Mouse (Mus musculus): ENCODE results near the gene Colgalt1. TPM values are rescaled to one million over a fixed set of nuclear protein-coding genes. Genes with fewer than 3 reads are reported as not detected.

Gene Colgalt1
- polyA plus RNA-seq, 1 experiment from 2014 or later, result 84.4 TPM

- Histone ChIP-seq H3K4me2 (ENCODE audit: low read length) (no peak overlapping the region), H3K36me3 (ENCODE audit: control insufficient read depth, insufficient read depth, low read length) (peaks cover 7% of the 10 kb centered on the region), H3K4me1 (replicated peaks; ENCODE audit: control insufficient read depth, insufficient read depth, low read length) (no peaks in the 10 kb centered on the region), H3K9ac (ENCODE audit: low read length) (no peak overlapping the region), H3K4me3 (ENCODE audit: low read depth, low read length) (no peak overlapping the region), H3K9me3 (ENCODE audit: control insufficient read depth, low read length) (no peaks in the 10 kb centered on the region), H3K27ac (ENCODE audit: low read depth) (no peak overlapping the region), H3K27me3 (replicated peaks; ENCODE audit: control insufficient read depth, insufficient read depth, low read length) (no peaks in the 10 kb centered on the region)
- 92% methylated on average over 14 of the region's 14 CpGs for WGBS
- DNase-seq (ENCODE audit: low spot score) (no peak), ATAC-seq (replicated peaks; ENCODE audit: low FRiP score, low TSS enrichment, low read depth) (no peak)
These were observed 31.3 kb upstream of the Colgalt1 start for GRCm38 (mm10) chr8:71579476-71579875.

GRCm38 (mm10) chr8:71580201-71580600 lies 30.6 kb upstream of the Colgalt1 start:
- no peak overlapping the region for H3K4me3 ChIP-seq (ENCODE audit: low read depth, low read length)
- no peak overlapping the region for H3K27ac ChIP-seq (ENCODE audit: low read depth)
- no peaks in the 10 kb centered on the region for H3K4me1 ChIP-seq (replicated peaks; ENCODE audit: control insufficient read depth, insufficient read depth, low read length)
- WGBS, result 55% methylated on average over 9 of the region's 9 CpGs
- no peak overlapping the region for H3K9ac ChIP-seq (ENCODE audit: low read length)
- no peak for ATAC-seq (replicated peaks; ENCODE audit: low FRiP score, low TSS enrichment, low read depth)
- peaks cover 10% of the 10 kb centered on the region for H3K36me3 ChIP-seq (ENCODE audit: control insufficient read depth, insufficient read depth, low read length)
- H3K4me2 ChIP-seq (ENCODE audit: low read length), result no peak overlapping the region
- no peaks in the 10 kb centered on the region for H3K9me3 ChIP-seq (ENCODE audit: control insufficient read depth, low read length)
- no peaks in the 10 kb centered on the region for H3K27me3 ChIP-seq (replicated peaks; ENCODE audit: control insufficient read depth, insufficient read depth, low read length)
- no peak for DNase-seq (ENCODE audit: low spot score)

GRCm38 (mm10) chr8:71586891-71587290 lies 23.9 kb upstream of the Colgalt1 start:
- 81% methylated on average over 2 of the region's 2 CpGs for WGBS
- no peak for ATAC-seq (replicated peaks; ENCODE audit: low FRiP score, low TSS enrichment, low read depth)
- Histone ChIP-seq H3K4me2 (ENCODE audit: low read length) (no peak overlapping the region), H3K9me3 (ENCODE audit: control insufficient read depth, low read length) (no peaks in the 10 kb centered on the region), H3K36me3 (ENCODE audit: control insufficient read depth, insufficient read depth, low read length) (peaks cover 16% of the 10 kb centered on the region), H3K4me1 (replicated peaks; ENCODE audit: control insufficient read depth, insufficient read depth, low read length) (peaks cover 8% of the 10 kb centered on the region; the same call in 1 of the 2 replicates), H3K4me3 (ENCODE audit: low read depth, low read length) (no peak overlapping the region), H3K27me3 (replicated peaks; ENCODE audit: control insufficient read depth, insufficient read depth, low read length) (no peaks in the 10 kb centered on the region), H3K9ac (ENCODE audit: low read length) (no peak overlapping the region), H3K27ac (ENCODE audit: low read depth) (no peak overlapping the region)
- no peak for DNase-seq (ENCODE audit: low spot score)

GRCm38 (mm10) chr8:71588762-71589161 lies 22.0 kb upstream of the Colgalt1 start:
- DNase-seq (ENCODE audit: low spot score), result no peak
- Histone ChIP-seq H3K4me3 (ENCODE audit: low read depth, low read length) (no peak overlapping the region), H3K9me3 (ENCODE audit: control insufficient read depth, low read length) (no peaks in the 10 kb centered on the region), H3K4me1 (replicated peaks; ENCODE audit: control insufficient read depth, insufficient read depth, low read length) (peaks cover 14% of the 10 kb centered on the region), H3K36me3 (ENCODE audit: control insufficient read depth, insufficient read depth, low read length) (peaks cover 16% of the 10 kb centered on the region), H3K27ac (ENCODE audit: low read depth) (no peak overlapping the region), H3K27me3 (replicated peaks; ENCODE audit: control insufficient read depth, insufficient read depth, low read length) (no peaks in the 10 kb centered on the region), H3K9ac (ENCODE audit: low read length) (no peak overlapping the region), H3K4me2 (ENCODE audit: low read length) (no peak overlapping the region)
- no peak for ATAC-seq (replicated peaks; ENCODE audit: low FRiP score, low TSS enrichment, low read depth)
- 65% methylated on average over 3 of the region's 3 CpGs for WGBS

GRCm38 (mm10) chr8:71591017-71591416 lies 19.8 kb upstream of the Colgalt1 start:
- no peak for ATAC-seq (replicated peaks; ENCODE audit: low FRiP score, low TSS enrichment, low read depth)
- H3K27ac ChIP-seq (ENCODE audit: low read depth), result no peak overlapping the region
- 26% methylated on average over 5 of the region's 5 CpGs for WGBS

GRCm38 (mm10) chr8:71591471-71592373 lies 19.1 kb upstream of the Colgalt1 start, which contains the start of gene Pgls:
Gene Pgls (plus strand): TSS chr8:71592176.
- Histone ChIP-seq H3K4me1 (replicated peaks; ENCODE audit: control insufficient read depth, insufficient read depth, low read length) (peaks cover 14% of the 10 kb centered on the region), H3K9me3 (ENCODE audit: control insufficient read depth, low read length) (no peaks in the 10 kb centered on the region), H3K4me2 (ENCODE audit: low read length) (peak within 1 kb of the TSS; percentile 97), H3K27me3 (replicated peaks; ENCODE audit: control insufficient read depth, insufficient read depth, low read length) (no peaks in the 10 kb centered on the region), H3K27ac (ENCODE audit: low read depth) (peak within 1 kb of the TSS; percentile 93), H3K9ac (ENCODE audit: low read length) (peak within 1 kb of the TSS; percentile 88), H3K36me3 (ENCODE audit: control insufficient read depth, insufficient read depth, low read length) (no peaks in the 10 kb centered on the region; the same call in 1 of the 2 replicates), H3K4me3 (ENCODE audit: low read depth, low read length) (peak within 1 kb of the TSS; percentile 72)
- DNase-seq (ENCODE audit: low spot score) (peak; percentile 93), ATAC-seq (replicated peaks; ENCODE audit: low FRiP score, low TSS enrichment, low read depth) (peak; percentile 91)
- WGBS, result under 1% methylated on average over 71 of the region's 71 CpGs

More at GRCm38 (mm10) chr8:71591017-71591416, 19.8 kb upstream of the Colgalt1 start:
- peak overlapping the region; percentile 72 for H3K4me3 ChIP-seq (ENCODE audit: low read depth, low read length)
- H3K36me3 ChIP-seq (ENCODE audit: control insufficient read depth, insufficient read depth, low read length), result peaks cover 2% of the 10 kb centered on the region; the same call in 1 of the 2 replicates
- no peaks in the 10 kb centered on the region for H3K9me3 ChIP-seq (ENCODE audit: control insufficient read depth, low read length)
- no peaks in the 10 kb centered on the region for H3K27me3 ChIP-seq (replicated peaks; ENCODE audit: control insufficient read depth, insufficient read depth, low read length)
- no peak for DNase-seq (ENCODE audit: low spot score)
- H3K4me2 ChIP-seq (ENCODE audit: low read length), result peak overlapping the region; percentile 97
- peaks cover 14% of the 10 kb centered on the region for H3K4me1 ChIP-seq (replicated peaks; ENCODE audit: control insufficient read depth, insufficient read depth, low read length)
- H3K9ac ChIP-seq (ENCODE audit: low read length), result peak overlapping the region; percentile 88

GRCm38 (mm10) chr8:71592374-71593170 lies 18.2 kb upstream of the Colgalt1 start:
- H3K27ac ChIP-seq (ENCODE audit: low read depth), result peak overlapping the region; percentile 93
- peak overlapping the region; percentile 97 for H3K4me2 ChIP-seq (ENCODE audit: low read length)
- no peaks in the 10 kb centered on the region for H3K9me3 ChIP-seq (ENCODE audit: control insufficient read depth, low read length)
- peak overlapping the region; percentile 88 for H3K9ac ChIP-seq (ENCODE audit: low read length)
- H3K4me3 ChIP-seq (ENCODE audit: low read depth, low read length), result peak overlapping the region; percentile 72
- ATAC-seq (replicated peaks; ENCODE audit: low FRiP score, low TSS enrichment, low read depth) (peak; percentile 55), DNase-seq (ENCODE audit: low spot score) (peak; percentile 86)
- no peaks in the 10 kb centered on the region for H3K27me3 ChIP-seq (replicated peaks; ENCODE audit: control insufficient read depth, insufficient read depth, low read length)
- WGBS, result 4% methylated on average over 60 of the region's 60 CpGs
- no peaks in the 10 kb centered on the region; the same call in 1 of the 2 replicates for H3K36me3 ChIP-seq (ENCODE audit: control insufficient read depth, insufficient read depth, low read length)
- H3K4me1 ChIP-seq (replicated peaks; ENCODE audit: control insufficient read depth, insufficient read depth, low read length), result peaks cover 14% of the 10 kb centered on the region

- H3K9me3 ChIP-seq (ENCODE audit: control insufficient read depth, low read length), result no peaks in the 10 kb centered on the region
- H3K27me3 ChIP-seq (replicated peaks; ENCODE audit: control insufficient read depth, insufficient read depth, low read length), result no peaks in the 10 kb centered on the region
- H3K27ac ChIP-seq (ENCODE audit: low read depth), result no peak overlapping the region
- ATAC-seq (replicated peaks; ENCODE audit: low FRiP score, low TSS enrichment, low read depth) (no peak), DNase-seq (ENCODE audit: low spot score) (no peak)
- no peak overlapping the region for H3K4me3 ChIP-seq (ENCODE audit: low read depth, low read length)
- H3K9ac ChIP-seq (ENCODE audit: low read length), result no peak overlapping the region
- no peaks in the 10 kb centered on the region; the same call in 1 of the 2 replicates for H3K36me3 ChIP-seq (ENCODE audit: control insufficient read depth, insufficient read depth, low read length)
- 92% methylated on average over 8 of the region's 8 CpGs for WGBS
- H3K4me1 ChIP-seq (replicated peaks; ENCODE audit: control insufficient read depth, insufficient read depth, low read length), result peaks cover 14% of the 10 kb centered on the region
- H3K4me2 ChIP-seq (ENCODE audit: low read length), result no peak overlapping the region
These were observed 17.1 kb upstream of the Colgalt1 start for GRCm38 (mm10) chr8:71593556-71594323.

Data from intestine, embryonic 14.5 days (tissue).